ENCODE assay signal across 14 mouse cellular contexts in the genomic region with DNA sequence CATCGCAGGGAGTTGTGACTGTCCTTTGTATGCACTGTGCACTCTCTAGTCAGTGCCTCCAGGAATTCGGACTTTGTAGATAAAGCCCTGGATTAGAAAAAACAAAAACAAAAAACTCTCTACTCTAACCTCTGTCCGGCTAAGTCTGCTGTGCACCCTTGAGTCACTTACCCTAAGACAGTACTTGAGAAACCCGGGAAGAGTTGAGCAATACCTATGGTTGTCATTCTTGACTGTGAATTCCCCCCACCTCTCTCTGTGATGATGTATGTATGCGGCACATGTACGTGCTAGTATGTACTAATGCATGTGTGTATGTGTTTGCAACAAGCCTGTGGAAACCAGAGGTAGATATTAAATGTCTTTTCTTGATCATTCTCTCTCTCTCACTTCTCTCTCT.
"Had no signal": no experiment of that assay in that cellular context is flagged by ENCODE, and none has a peak within 500 bp of the region (broad histone marks: within the 10 kb centered on the region; RNA-seq: fewer than 3 reads in every experiment).

No protein-coding gene starts in this region.

- H3K27me3 ChIP-seq: kidney, embryonic 15.5 days; limb, embryonic 13.5 days; liver, embryonic 15.5 days; lung, embryonic 15.5 days; neural tube, embryonic 13.5 days had no signal

- H3K4me3 ChIP-seq: kidney, embryonic 15.5 days; limb, embryonic 13.5 days; liver, embryonic 15.5 days; lung, embryonic 15.5 days; midbrain, embryonic 12.5 days; neural tube, embryonic 13.5 days had no signal

- DNase-seq: kidney, adult 2 months; kidney, postnatal 14 days; left cerebral cortex, postnatal 4 days; right cerebral cortex, postnatal 14 days; thymus, adult 18-20 months; thymus, postnatal 14 days had no signal

- H3K36me3 ChIP-seq: kidney, embryonic 15.5 days; limb, embryonic 13.5 days; liver, embryonic 15.5 days; lung, embryonic 15.5 days; midbrain, embryonic 12.5 days; neural tube, embryonic 13.5 days had no signal

- ATAC-seq: intestine, embryonic 16.5 days; midbrain, embryonic 16.5 days had no signal
